In the genomic region with DNA sequence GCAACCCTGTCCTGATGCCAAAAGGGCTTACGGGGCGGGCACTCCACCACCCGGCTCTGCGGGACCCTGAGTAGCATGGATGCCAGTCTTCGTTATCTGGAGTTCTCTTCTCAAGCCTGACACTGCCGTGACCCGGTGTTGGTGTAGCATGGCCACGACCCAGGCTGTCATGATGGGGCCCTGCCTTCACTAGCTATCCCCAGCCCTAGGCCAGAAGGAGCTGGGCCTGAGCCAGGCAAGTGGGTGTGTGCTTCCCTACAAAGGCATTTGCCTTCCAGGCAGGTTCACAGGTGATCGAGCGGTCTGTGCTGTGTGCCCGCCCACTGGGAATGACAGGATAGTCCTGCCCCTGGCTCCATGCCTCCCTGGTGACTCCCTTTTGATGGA, we compare ENCODE assay signal across 8 mouse cellular contexts. TPM values are rescaled to one million over a fixed set of nuclear protein-coding genes. Genes with fewer than 3 reads are reported as not detected.
DNase-seq lines count a peak whose midpoint lies in the region; ATAC-seq and TF ChIP-seq lines count a peak whose summit lies in the region.

No protein-coding gene starts in this region.

- H3K4me1 ChIP-seq in neural tube, embryonic 11.5 days (ENCODE audit: control insufficient read depth, insufficient read depth, low read length): peaks cover 24% of the 10 kb centered on the region
- H3K4me1 ChIP-seq in intestine, embryonic 15.5 days (replicated peaks): peaks cover 37% of the 10 kb centered on the region
- H3K4me1 ChIP-seq in liver, embryonic 14.5 days (replicated peaks; ENCODE audit: control insufficient read depth in 2 of 2, insufficient read depth in 2 of 2, low read length in 1 of 2): no peaks in the 10 kb centered on the region

- TF ChIP-seq POLR2A in myocyte (IDR thresholded peaks at IDR 0.05; ENCODE audit: insufficient read length, low read depth): no peak

- H3K36me3 ChIP-seq in neural tube, embryonic 11.5 days (ENCODE audit: control insufficient read depth, insufficient read depth, low read length): no peaks in the 10 kb centered on the region
- no peaks in the 10 kb centered on the region for H3K36me3 ChIP-seq in intestine, embryonic 15.5 days
- H3K36me3 ChIP-seq in liver, embryonic 14.5 days (replicated peaks; ENCODE audit: control insufficient read depth, insufficient read depth, low read depth): no peaks in the 10 kb centered on the region
- no peaks in the 10 kb centered on the region for H3K36me3 ChIP-seq in myocyte (ENCODE audit: control insufficient read depth, insufficient read depth)

- WGBS in neural tube, embryonic 11.5 days: under 1% methylated on average over 11 of the region's 11 CpGs
- WGBS in intestine, embryonic 15.5 days: 0% methylated on average over 11 of the region's 11 CpGs
- WGBS in liver, embryonic 14.5 days (ENCODE audit: insufficient replicate concordance): 5% methylated on average over 11 of the region's 11 CpGs

- H3K4me3 ChIP-seq in neural tube, embryonic 11.5 days (ENCODE audit: low read depth, low read length): peak overlapping the region; percentile 52
- peak overlapping the region; percentile 89 for H3K4me3 ChIP-seq in gastrocnemius, adult 2 months
- H3K4me3 ChIP-seq in intestine, embryonic 15.5 days (replicated peaks): peak overlapping the region; percentile 74
- peak overlapping the region; percentile 37 to 54 for H3K4me3 ChIP-seq in liver, embryonic 14.5 days (ENCODE audit: insufficient read depth in 1 of 2, low read depth in 2 of 2, low read length in 2 of 2)
- peak overlapping the region; percentile 48 for H3K4me3 ChIP-seq in myocyte

- H3K79me2 ChIP-seq in myocyte (ENCODE audit: control insufficient read depth, insufficient read depth): peaks cover 8% of the 10 kb centered on the region

- peak overlapping the region; percentile 63 for H3K4me2 ChIP-seq in neural tube, embryonic 11.5 days (ENCODE audit: low read depth)
- H3K4me2 ChIP-seq in intestine, embryonic 15.5 days (replicated peaks): peak overlapping the region; percentile 77
- peak overlapping the region; percentile 64 for H3K4me2 ChIP-seq in liver, embryonic 14.5 days (ENCODE audit: low read depth)
- H3K4me2 ChIP-seq in myocyte (ENCODE audit: low read depth): peak overlapping the region; percentile 99

- H3K9ac ChIP-seq in neural tube, embryonic 11.5 days (ENCODE audit: low read length): peak overlapping the region; percentile 83
- peak overlapping the region; percentile 92 for H3K9ac ChIP-seq in intestine, embryonic 15.5 days
- 0 out of 2 replicates have a peak overlapping the region, but pooled peaks have one; percentile 3 for H3K9ac ChIP-seq in liver, embryonic 14.5 days (replicated peaks)

- ATAC-seq in neural tube, embryonic 11.5 days (ENCODE audit: insufficient read depth, low FRiP score, low TSS enrichment): peak; percentile 70
- ATAC-seq in intestine, embryonic 15.5 days: peak; percentile 62
- ATAC-seq in liver, embryonic 14.5 days (ENCODE audit: insufficient read depth): peak; percentile 38; the same call in 1 of the 2 replicates

- no peak for TF ChIP-seq EP300 in liver, embryonic 14.5 days (IDR thresholded peaks at IDR 0.05; ENCODE audit: low read depth)

- no peaks in the 10 kb centered on the region for H3K27me3 ChIP-seq in neural tube, embryonic 11.5 days (ENCODE audit: control insufficient read depth, insufficient read depth, low read length)
- no peaks in the 10 kb centered on the region for H3K27me3 ChIP-seq in intestine, embryonic 15.5 days (replicated peaks)
- no peaks in the 10 kb centered on the region for H3K27me3 ChIP-seq in liver, embryonic 14.5 days (ENCODE audit: control insufficient read depth, insufficient read depth, low read length)
- no peaks in the 10 kb centered on the region for H3K27me3 ChIP-seq in myocyte (ENCODE audit: control insufficient read depth, insufficient read depth, insufficient read length)

- H3ac ChIP-seq in myocyte (ENCODE audit: control insufficient read depth, insufficient read length): peak overlapping the region; percentile 55

- H3K9me3 ChIP-seq in neural tube, embryonic 11.5 days (ENCODE audit: control insufficient read depth, low read length): no peaks in the 10 kb centered on the region
- H3K9me3 ChIP-seq in intestine, embryonic 15.5 days: no peaks in the 10 kb centered on the region
- no peaks in the 10 kb centered on the region for H3K9me3 ChIP-seq in liver, embryonic 14.5 days (ENCODE audit: control insufficient read depth, low read length)

- peak; percentile 37 for DNase-seq in neural tube, embryonic 11.5 days (ENCODE audit: low spot score)
- no peak for DNase-seq in neural tube, embryonic 10.5 days (ENCODE audit: extremely low spot score, low spot score)
- peak; percentile 93 for DNase-seq in cerebellum, adult 11-12 months
- DNase-seq in gastrocnemius, adult 2 months: peak; percentile 65
- DNase-seq in liver, embryonic 14.5 days (ENCODE audit: low read depth in 3 of 3, low spot score in 3 of 3): no peak
- no peak for DNase-seq in frontal cortex, postnatal 10 days (ENCODE audit: low spot score in 2 of 2)

- no peak for TF ChIP-seq CTCF in gastrocnemius, adult 2 months (IDR thresholded peaks at IDR 0.05)
- no peak for TF ChIP-seq CTCF in liver, embryonic 14.5 days (IDR thresholded peaks at IDR 0.05; ENCODE audit: low read depth)

- peak overlapping the region; percentile 72 for H3K27ac ChIP-seq in neural tube, embryonic 11.5 days (ENCODE audit: low read depth, low read length)
- peak overlapping the region; percentile 93 for H3K27ac ChIP-seq in gastrocnemius, adult 2 months
- H3K27ac ChIP-seq in intestine, embryonic 15.5 days: peak overlapping the region; percentile 92
- H3K27ac ChIP-seq in liver, embryonic 14.5 days: no peak overlapping the region

- intact Hi-C loops in gastrocnemius, adult 2 months (cut with DNase I): loop anchor here (5.0 kb wide), 1 partner anchor 36 kb away; a partner anchor contains a TSS

TF ChIP-seq in myocyte, 11 proteins besides CTCF, POLR2A, EP300 and RAD21:
- TF ChIP-seq CEBPB (IDR thresholded peaks at IDR 0.05; ENCODE audit: insufficient read depth, poor library complexity, severe bottlenecking) (no peak), TCF12 (IDR thresholded peaks at IDR 0.05; ENCODE audit: insufficient read depth, poor library complexity, severe bottlenecking) (no peak), POLR2AphosphoS2 (IDR thresholded peaks at IDR 0.05; ENCODE audit: insufficient read length, low read depth) (no peak), MYOG (IDR thresholded peaks at IDR 0.05; ENCODE audit: control insufficient read depth in 1 of 3, insufficient read depth in 1 of 3, insufficient read length in 2 of 3, low read depth in 2 of 3) (no peak), E2F4 (IDR thresholded peaks at IDR 0.05; ENCODE audit: insufficient read depth) (no peak), REST (IDR thresholded peaks at IDR 0.05; ENCODE audit: insufficient read depth, insufficient read length) (no peak)
TF ChIP-seq in myocyte: peak in this region for 0.

RNA-seq across cellular contexts. Expression of a gene that starts 0.6 kb away (rescaled TPM):
- polyA plus RNA-seq in neural tube, embryonic 11.5 days (2014; fragmentation: Nextera tagmentation; extraction: Ambion mirVana): 58.8 and 65.0 TPM in 2 replicates
- 1 to 10 TPM; 2.3 to 2.6 TPM for total RNA-seq in gastrocnemius, adult 2 months (2021)
- 26.7 and 26.8 TPM in 2 replicates for polyA plus RNA-seq in intestine, embryonic 15.5 days (2015; fragmentation: Nextera tagmentation; extraction: Ambion mirVana)
- 2.3 and 2.4 TPM in 2 replicates for polyA plus RNA-seq in liver, embryonic 14.5 days (2012; rRNA removed)
- 1.1 and 1.6 TPM in 2 replicates for polyA plus RNA-seq in liver, embryonic 14.5 days (2014; fragmentation: Nextera tagmentation; extraction: Ambion mirVana)
- polyA plus RNA-seq in myocyte (2012; fragmentation: generic; extraction: Trizol): 11.7 TPM

RNA-seq across cellular contexts. Expression of a gene that starts 21.6 kb away (rescaled TPM):
- not detected in 2 replicates for polyA plus RNA-seq in neural tube, embryonic 11.5 days (2014; fragmentation: Nextera tagmentation; extraction: Ambion mirVana)
- not detected for total RNA-seq in gastrocnemius, adult 2 months (2021)
- polyA plus RNA-seq in intestine, embryonic 15.5 days (2015; fragmentation: Nextera tagmentation; extraction: Ambion mirVana): 0.36 and 0.37 TPM in 2 replicates
- 0.05 and 0.06 TPM in 2 replicates for polyA plus RNA-seq in liver, embryonic 14.5 days (2012; rRNA removed)
- 0.06 TPM in 1 of 2 replicates, not detected in the other for polyA plus RNA-seq in liver, embryonic 14.5 days (2014; fragmentation: Nextera tagmentation; extraction: Ambion mirVana)
- polyA plus RNA-seq in myocyte (2012; fragmentation: generic; extraction: Trizol): 0.01 TPM

RNA-seq across cellular contexts. Expression of a gene that starts 36.0 kb away (rescaled TPM):
- 33.8 and 35.6 TPM in 2 replicates for polyA plus RNA-seq in neural tube, embryonic 11.5 days (2014; fragmentation: Nextera tagmentation; extraction: Ambion mirVana)
- total RNA-seq in gastrocnemius, adult 2 months (2021): 10 to 100 TPM; 18.0 to 22.7 TPM
- polyA plus RNA-seq in intestine, embryonic 15.5 days (2015; fragmentation: Nextera tagmentation; extraction: Ambion mirVana): 23.6 and 24.7 TPM in 2 replicates
- polyA plus RNA-seq in liver, embryonic 14.5 days (2012; rRNA removed): 7.6 and 7.8 TPM in 2 replicates
- 7.0 and 8.4 TPM in 2 replicates for polyA plus RNA-seq in liver, embryonic 14.5 days (2014; fragmentation: Nextera tagmentation; extraction: Ambion mirVana)
- 28.4 TPM for polyA plus RNA-seq in myocyte (2012; fragmentation: generic; extraction: Trizol)

RNA-seq across cellular contexts. Expression of a gene that starts 44.8 kb away (rescaled TPM):
- 0.41 and 1.4 TPM in 2 replicates for polyA plus RNA-seq in neural tube, embryonic 11.5 days (2014; fragmentation: Nextera tagmentation; extraction: Ambion mirVana)
- 1 to 10 TPM; 1.1 to 1.2 TPM for total RNA-seq in gastrocnemius, adult 2 months (2021)
- polyA plus RNA-seq in intestine, embryonic 15.5 days (2015; fragmentation: Nextera tagmentation; extraction: Ambion mirVana): 0.79 and 0.91 TPM in 2 replicates
- polyA plus RNA-seq in liver, embryonic 14.5 days (2012; rRNA removed): 6.4 and 6.8 TPM in 2 replicates
- 1.1 and 2.3 TPM in 2 replicates for polyA plus RNA-seq in liver, embryonic 14.5 days (2014; fragmentation: Nextera tagmentation; extraction: Ambion mirVana)
- 0.84 TPM for polyA plus RNA-seq in myocyte (2012; fragmentation: generic; extraction: Trizol)

Comparison
In these comparisons a context has a peak if more than half of its experiments do, and no peak if none do; other contexts are left out.
1. DNase-seq: peak in neural tube, embryonic 11.5 days (single experiment), cerebellum, adult 11-12 months (single experiment) and gastrocnemius, adult 2 months (single experiment); none in neural tube, embryonic 10.5 days (single experiment), liver, embryonic 14.5 days (0 of 3) and frontal cortex, postnatal 10 days (0 of 2).
2. H3K9ac ChIP-seq: peak in every context shown above with its lines; median percentile 92 in intestine, embryonic 15.5 days; 83 in neural tube, embryonic 11.5 days; 3 in liver, embryonic 14.5 days.
3. Peak in every context shown above with its lines, with median percentiles within 50 percentile points of each other: ATAC-seq, H3K4me2 ChIP-seq and H3K4me3 ChIP-seq.